Mouse (Mus musculus) layer of hippocampus, postnatal 14 days (tissue): ENCODE measurements around the gene Btbd19. TPM values are rescaled to one million over a fixed set of nuclear protein-coding genes. Genes with fewer than 3 reads are reported as not detected.

ENCODE experiments used
- DNase-seq, 2 experiments: peaks; one replicate each; pipeline ENCODE4 v3.0.0; 2021 to 2022; ENCODE audit warnings: low spot score in 2 of 2, mixed read lengths in 1 of 2
- long read RNA-seq, 2 experiments: library from polyadenylated mRNA; stranded (forward); transcript quantifications; one replicate each; pipeline ENCODE4 v2.0.0; 2021
- total RNA-seq, 2 experiments: library from RNA; stranded (reverse); gene quantifications; 2 replicates each; pipeline ENCODE4 v1.2.3; 2021

Gene Btbd19
- 1 to 10 TPM; 9.4 to 9.9 TPM for total RNA-seq
- long read RNA-seq, experiment 1, transcript Btbd19-208 (1 exons, 1,149 nt), result major isoform, 5 of 8 reads
- long read RNA-seq, experiment 1, partial matches to known transcripts, result 1 of 8 reads
- long read RNA-seq, experiment 1, other reads (novel, unspliced or antisense), result 2 of 8 reads
- long read RNA-seq, experiment 2, partial matches to known transcripts, result 1 of 6 reads
- long read RNA-seq, experiment 2, other reads (novel, unspliced or antisense), result 3 of 6 reads

- peak; percentile 77 to 80 for DNase-seq
These were observed at the start of gene Btbd19 for GRCm38 (mm10) chr4:117125348-117125909. Btbd19 (minus strand) TSS chr4:117125725.

GRCm38 (mm10) chr4:117169936-117170335 is 44.4 kb upstream of the Btbd19 start:
- DNase-seq, result no peak

GRCm38 (mm10) chr4:117161183-117161582 is 35.7 kb upstream of the Btbd19 start:
- no peak for DNase-seq

DNA sequence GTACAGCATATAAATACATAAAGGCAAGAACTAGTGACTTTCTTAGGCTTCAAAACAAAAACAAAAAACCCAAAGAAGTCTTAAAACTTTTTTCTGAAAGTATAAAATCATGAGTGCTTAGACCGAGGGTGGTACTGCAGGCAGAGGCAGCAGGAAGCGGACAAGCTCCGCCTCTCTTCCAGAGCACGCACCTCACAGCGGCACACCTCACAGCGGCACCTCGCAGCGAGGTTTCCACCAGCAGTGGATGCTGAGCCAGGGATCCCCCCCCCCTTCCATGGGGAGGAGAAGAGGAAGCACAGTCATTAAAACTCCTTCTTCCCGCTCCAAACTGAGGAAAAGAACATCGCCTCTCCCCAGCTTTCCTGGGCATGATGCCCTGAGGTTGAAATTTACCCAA is 34.1 kb upstream of the Btbd19 start:
- no peak for DNase-seq

DNA sequence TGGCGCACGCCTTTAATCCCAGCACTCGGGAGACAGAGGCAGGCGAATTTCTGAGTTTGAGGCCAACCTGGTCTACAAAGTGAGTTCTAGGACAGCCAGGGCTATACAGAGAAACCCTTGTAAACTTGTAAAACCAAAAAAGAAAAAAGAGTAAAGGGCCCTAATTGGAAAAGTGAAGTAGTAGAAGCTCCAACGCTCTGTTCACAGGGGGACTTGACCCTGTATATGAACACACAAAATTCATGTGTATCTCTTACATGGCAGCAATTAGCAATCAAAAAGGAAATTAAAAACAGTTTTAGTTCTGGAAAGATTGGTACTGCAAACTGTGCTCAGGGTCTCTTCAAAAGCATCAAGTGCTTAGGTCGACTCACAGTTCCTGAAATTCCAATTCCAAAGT is 30.8 kb upstream of the Btbd19 start:
- no peak for DNase-seq

DNA sequence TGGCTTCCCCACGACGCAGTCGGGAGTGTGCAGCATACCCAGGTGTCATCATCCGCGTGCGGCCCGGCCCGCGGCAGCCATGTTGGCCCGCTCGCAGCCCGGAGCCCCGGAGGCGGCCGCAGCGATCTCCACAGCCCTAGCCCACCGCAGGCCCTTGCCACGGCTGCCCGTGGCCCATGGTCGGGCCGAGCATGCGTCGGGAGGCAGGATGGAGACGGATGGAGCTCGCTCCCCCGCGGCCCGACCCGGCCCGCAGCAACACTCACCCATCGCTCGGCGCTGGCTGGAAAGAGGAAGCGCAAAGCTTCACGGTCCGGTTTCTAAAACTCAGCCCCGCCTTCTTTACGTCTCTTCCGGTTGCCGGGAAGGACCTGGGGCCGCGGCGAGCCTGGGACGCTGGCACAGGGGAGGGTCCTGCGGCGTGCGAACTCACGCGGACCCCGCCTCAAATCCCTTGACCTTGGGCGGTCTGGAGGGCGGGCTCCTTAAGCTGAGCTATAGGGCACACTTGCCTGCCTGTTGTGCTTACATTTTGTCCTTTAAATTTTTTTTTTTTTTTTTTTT is 30.3 kb upstream of the Btbd19 start, which contains the start of gene Rps8:
Gene Rps8, minus strand, starts transcription at position 452 of the 564 bp plus-strand sequence.
- peak; percentile 85 to 90 for DNase-seq

DNA sequence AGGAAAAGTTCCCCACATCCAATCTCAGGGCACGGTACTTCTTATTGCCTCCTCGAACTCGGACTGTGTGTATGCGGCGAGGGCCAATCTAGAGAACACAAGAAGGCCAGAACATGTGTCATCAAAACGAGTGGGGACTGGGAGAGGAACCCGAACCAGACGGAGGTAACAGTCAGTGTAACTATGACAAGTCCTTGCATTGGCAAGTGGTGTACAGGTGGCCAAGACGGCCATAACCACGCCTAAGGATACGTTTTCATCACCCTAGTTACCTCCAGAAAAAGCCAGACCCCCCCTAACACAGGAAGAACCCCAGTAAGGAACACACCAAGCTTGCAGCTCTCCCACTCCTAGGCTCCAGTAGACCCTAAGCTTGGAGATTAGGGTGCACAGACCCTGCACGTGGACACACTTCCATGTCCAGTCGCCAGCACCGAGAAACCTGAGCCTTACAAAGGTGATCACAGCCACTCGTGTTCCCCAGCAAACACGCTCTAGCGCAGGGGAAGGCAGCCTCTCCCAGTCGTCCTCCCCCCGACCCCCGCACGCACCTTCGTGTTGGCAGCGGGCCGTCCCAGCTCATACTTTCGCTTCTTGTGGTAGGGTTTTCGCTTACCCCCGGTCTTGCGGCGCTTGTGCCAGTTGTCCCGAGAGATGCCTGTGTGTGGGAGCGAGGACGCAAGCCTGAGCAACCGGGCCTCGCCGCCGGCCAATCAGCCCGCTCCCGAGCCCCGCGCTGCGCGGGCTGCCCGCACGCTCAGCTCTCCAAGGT is 29.7 kb upstream of the Btbd19 start:
- DNase-seq, result no peak

DNA sequence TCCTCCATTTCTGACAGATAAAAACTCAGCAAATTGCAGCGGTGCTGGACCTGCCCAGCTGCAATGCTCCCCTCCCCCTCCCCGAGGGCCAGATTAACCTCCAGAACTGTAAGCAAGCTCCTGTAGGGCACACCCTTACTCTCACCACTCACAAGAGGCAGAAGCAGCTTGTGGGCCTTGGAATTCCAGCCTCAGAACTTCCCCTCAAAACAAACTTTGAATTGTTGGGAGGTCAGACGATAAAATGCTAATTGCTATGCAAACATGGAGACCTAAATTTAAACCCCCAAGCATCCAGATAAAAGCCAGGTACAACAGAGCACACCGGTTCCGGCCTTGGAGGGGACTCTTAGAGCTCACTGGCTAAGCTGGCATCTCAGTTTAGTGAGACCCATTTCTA is 27.2 kb upstream of the Btbd19 start:
- no peak for DNase-seq

DNA sequence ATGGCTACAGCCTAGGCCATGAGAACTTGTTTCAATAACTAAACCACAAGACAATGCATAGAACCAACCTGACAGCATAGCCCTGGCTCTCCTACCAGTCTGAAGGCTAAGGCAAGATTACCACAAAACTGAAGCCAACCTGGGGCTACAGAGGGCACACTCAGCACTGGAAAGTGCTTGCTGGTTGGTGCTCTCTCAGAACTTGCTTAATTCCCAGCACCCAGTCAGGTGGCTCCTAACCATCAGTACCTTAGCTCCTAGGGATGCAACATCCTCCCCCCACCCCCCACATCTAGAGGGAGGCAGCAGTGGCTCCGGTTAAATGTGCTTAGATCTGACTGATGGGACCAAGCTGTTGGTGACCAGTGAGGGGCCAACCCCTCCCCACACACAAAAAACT is 25.9 kb upstream of the Btbd19 start:
- DNase-seq, result no peak

DNA sequence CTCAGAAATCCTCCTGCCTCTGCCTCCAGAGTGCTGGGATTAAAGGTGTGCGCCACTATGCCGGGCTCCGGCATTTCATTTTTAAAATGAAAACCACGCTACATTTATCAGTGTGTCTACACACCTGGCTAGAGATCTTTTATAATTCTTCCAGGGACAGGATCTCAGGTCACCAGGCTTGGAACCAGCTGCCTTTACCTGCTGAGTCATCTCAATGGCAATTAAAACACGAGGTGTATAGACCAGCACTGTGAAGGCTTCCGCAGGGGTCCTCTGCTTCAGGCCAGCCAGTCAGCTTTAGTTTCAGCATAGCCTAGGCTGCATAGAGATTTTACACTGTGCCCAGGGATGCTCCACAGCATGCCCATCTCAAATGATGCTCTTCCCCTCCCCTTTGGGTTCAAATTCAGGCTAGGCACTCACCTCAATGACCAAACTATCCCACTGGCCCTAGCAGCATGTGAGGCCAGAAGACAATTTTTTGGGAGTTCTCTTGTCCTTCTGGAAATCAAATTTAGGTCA is 24.7 kb upstream of the Btbd19 start:
- DNase-seq, result no peak

DNA sequence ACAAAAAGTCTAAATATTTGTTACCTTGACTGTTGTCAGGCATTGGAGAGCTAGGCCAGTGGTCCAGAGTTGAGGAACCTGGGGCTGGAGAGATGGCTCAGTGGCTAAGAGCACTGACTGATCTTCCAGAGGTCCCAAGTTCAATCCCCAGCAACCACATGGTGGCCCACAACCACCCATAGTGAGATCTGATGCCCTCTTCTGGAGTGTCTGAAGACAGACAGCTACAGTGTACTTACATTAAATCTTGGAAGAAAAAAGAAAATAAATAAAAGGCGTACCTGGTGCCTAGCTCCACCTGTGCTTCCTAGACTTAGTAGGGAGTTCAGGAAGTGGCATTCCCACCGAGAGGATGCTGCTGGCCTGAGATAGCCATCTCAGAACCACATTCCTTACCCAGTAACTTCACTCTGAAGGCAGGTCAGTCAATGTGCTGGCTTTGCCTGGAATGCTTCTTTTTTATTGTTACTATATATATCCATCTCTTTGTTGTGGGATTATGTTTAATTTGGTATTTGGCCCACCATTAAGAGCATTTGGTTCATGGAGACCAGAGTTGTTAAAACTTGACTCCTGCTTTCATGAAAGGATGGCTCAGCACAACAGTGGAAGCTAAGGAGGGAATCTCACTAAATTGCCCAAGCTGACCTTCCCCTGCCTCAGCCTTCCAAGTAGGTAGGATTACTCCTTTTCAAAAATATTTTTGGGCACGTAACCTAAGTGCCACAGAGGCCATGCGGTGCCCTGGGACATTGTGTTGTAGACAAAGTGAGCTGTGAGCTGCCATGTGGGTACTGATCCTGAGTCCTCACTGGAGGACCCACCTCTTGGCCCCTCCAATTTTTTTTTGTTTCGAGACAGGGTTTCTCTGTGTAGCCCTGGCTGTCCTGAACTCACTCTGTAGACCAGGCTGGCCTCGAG is 24.0 kb upstream of the Btbd19 start:
- DNase-seq, result no peak

GRCm38 (mm10) chr4:117148815-117149214 is 23.3 kb upstream of the Btbd19 start:
- DNase-seq, result no peak

GRCm38 (mm10) chr4:117148047-117148713 is 22.7 kb upstream of the Btbd19 start:
- no peak for DNase-seq

DNA sequence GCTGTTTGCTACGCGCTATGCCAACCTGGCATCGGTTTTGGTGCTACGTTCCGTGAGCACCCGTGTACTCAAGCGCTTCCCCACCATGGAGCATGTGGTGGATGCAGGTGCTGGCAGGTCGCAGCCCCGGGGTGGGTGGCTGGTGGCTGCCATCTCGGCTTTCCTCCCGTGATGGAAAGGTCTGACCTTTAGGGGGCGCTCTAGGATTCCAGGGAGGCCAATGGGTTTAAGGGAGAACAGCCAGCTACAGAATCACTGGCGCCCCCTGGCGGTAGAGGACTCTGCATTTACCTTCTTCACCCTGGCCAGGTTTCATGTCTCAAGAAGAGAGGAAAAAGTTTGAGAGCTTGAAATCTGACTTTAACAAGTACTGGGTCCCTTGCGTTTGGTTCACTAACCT is 20.7 kb upstream of the Btbd19 start:
- DNase-seq, result peak; percentile 62 to 77

GRCm38 (mm10) chr4:117145248-117145647 is 19.7 kb upstream of the Btbd19 start:
- no peak for DNase-seq

DNA sequence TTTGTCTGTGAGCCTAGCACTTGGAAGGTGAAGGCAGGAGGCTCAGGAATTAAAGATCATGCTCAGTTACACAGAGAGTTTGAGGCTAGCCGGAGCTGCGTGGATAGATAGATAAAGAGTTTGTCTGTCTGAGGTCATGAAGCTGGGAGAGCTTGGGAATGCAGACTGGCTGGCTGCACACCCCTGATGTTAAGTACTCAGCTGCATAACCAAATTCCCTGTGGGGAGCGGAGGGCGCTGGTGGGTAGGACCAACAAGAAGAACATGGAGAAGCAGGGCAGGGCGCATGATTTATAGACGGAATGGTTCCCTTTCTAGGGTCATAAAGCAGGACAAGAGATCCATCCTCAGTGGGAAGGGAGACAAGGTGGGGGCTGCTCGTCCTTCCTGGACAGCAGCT is 17.5 kb upstream of the Btbd19 start:
- no peak for DNase-seq

GRCm38 (mm10) chr4:117140613-117141012 is 15.1 kb upstream of the Btbd19 start:
- DNase-seq, result no peak

DNA sequence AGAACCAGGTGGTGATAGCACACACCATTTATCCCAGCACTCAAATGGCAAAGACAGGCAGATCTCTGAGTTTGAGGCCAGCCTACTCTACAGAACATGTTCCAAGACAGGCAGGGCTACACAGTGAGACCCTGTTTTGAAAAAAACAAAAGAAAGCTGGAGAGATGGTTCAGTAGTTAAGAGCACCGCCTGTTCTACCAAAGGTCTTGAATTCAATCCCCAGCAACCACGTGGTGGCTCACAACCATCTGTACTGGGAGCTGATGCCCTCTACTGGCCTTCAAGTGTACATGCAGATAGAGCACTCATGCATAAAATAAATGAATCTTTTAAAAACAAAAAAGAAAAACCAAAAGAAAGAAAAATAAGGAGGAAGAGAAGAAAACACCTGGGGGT is 13.7 kb upstream of the Btbd19 start:
- DNase-seq, result peak in 1 of 2 experiments; percentile 53

- DNase-seq, result no peak
These were observed 13.0 kb upstream of the Btbd19 start for GRCm38 (mm10) chr4:117138295-117139216.
